Mouse (Mus musculus) intestine, embryonic 14.5 days (tissue): Measurements from ENCODE around the gene Heg1. TPM values are rescaled to one million over a fixed set of nuclear protein-coding genes. Genes with fewer than 3 reads are reported as not detected.

ENCODE experiments used
- ATAC-seq: fragments of 200-750 bp; cut with Nextera tagmentation; replicated peaks from 2 replicates; pipeline ENCODE4 v1.8.0; 2017; ENCODE audit warnings: low read depth, moderate number of reproducible peaks, moderate TSS enrichment, moderate library complexity; ENCODE audit not compliant: low FRiP score, low TSS enrichment
- DNase-seq: peaks from one replicate; pipeline ENCODE4 v3.0.0-alpha.2; 2018; ENCODE audit warnings: low spot score
- H3K27ac ChIP-seq: fragments of 300-500 bp; sonication (generic); 2 replicates; pipeline ENCODE4 v1.5.1; 2014; ENCODE audit warnings: low read depth, mild to moderate bottlenecking, control low read depth
- H3K27me3 ChIP-seq: fragments of 300-500 bp; sonication (generic); replicated peaks from 2 replicates; pipeline ENCODE4 v1.6.1; 2014; ENCODE audit warnings: low read length, control low read depth; ENCODE audit not compliant: control insufficient read depth, insufficient read depth
- H3K36me3 ChIP-seq: fragments of 300-500 bp; sonication (generic); 2 replicates; pipeline ENCODE4 v1.6.1; 2014; ENCODE audit warnings: low read length, control low read depth; ENCODE audit not compliant: control insufficient read depth, insufficient read depth
- H3K4me1 ChIP-seq: fragments of 300-500 bp; sonication (generic); replicated peaks from 2 replicates; pipeline ENCODE4 v1.6.1; 2014; ENCODE audit warnings: low read length, control low read depth, mixed read lengths; ENCODE audit not compliant: control insufficient read depth, insufficient read depth
- H3K4me2 ChIP-seq: fragments of 300-500 bp; sonication (generic); 2 replicates; pipeline ENCODE4 v1.6.1; 2014; ENCODE audit warnings: low read length
- H3K4me3 ChIP-seq: fragments of 300-500 bp; sonication (generic); 2 replicates; pipeline ENCODE4 v1.5.1; 2014; ENCODE audit warnings: low read depth, low read length, control low read depth, mixed read lengths
- H3K9ac ChIP-seq: fragments of 300-500 bp; sonication (generic); 2 replicates; pipeline ENCODE4 v1.6.1; 2014; ENCODE audit warnings: mild to moderate bottlenecking, low read length
- H3K9me3 ChIP-seq: fragments of 300-500 bp; sonication (generic); 2 replicates; pipeline ENCODE4 v1.6.1; 2016; ENCODE audit warnings: low read length, control low read depth; ENCODE audit not compliant: control insufficient read depth
- WGBS: fragments of 180-500 bp; shearing (Covaris S2); extraction: QIAGEN DNeasy Blood & Tissue Kit; methylation state at CpG from one replicate; pipeline ENCODE4 v1.1.7; 2014; 5-methylcytosine and 5-hydroxymethylcytosine counted together
- polyA plus RNA-seq: library from polyadenylated mRNA; unstranded; fragments of >200 nt; fragmentation: Nextera tagmentation; extraction: Ambion mirVana; gene quantifications from 2 replicates; pipeline ENCODE4 v1.2.1, GENCODE M21; 2014

The Heg1 gene
- polyA plus RNA-seq, 1 experiment from 2014 or later = 26.5 TPM

GRCm38 (mm10) chr16:33747346-33747954 is 63.3 kb downstream of the Heg1 start:
- no peak overlapping the region for H3K4me3 ChIP-seq
- H3K4me1 ChIP-seq = no peaks in the 10 kb centered on the region
- H3K36me3 ChIP-seq = peaks cover 34% of the 10 kb centered on the region
- DNase-seq (no peak), ATAC-seq (no peak)
- no peak overlapping the region for H3K27ac ChIP-seq
- no peak overlapping the region for H3K4me2 ChIP-seq
- no peak overlapping the region for H3K9ac ChIP-seq
- WGBS = 57% methylated on average over 7 of the region's 7 CpGs
- H3K9me3 ChIP-seq = no peaks in the 10 kb centered on the region
- H3K27me3 ChIP-seq = no peaks in the 10 kb centered on the region

GRCm38 (mm10) chr16:33747994-33748393 is 63.8 kb downstream of the Heg1 start:
- 92% methylated on average over 2 of the region's 2 CpGs for WGBS
- Histone ChIP-seq H3K9me3 (no peaks in the 10 kb centered on the region), H3K9ac (no peak overlapping the region), H3K4me2 (no peak overlapping the region), H3K4me1 (no peaks in the 10 kb centered on the region), H3K27ac (no peak overlapping the region), H3K36me3 (peaks cover 29% of the 10 kb centered on the region), H3K27me3 (no peaks in the 10 kb centered on the region), H3K4me3 (no peak overlapping the region)
- no peak for ATAC-seq
- no peak for DNase-seq

DNA sequence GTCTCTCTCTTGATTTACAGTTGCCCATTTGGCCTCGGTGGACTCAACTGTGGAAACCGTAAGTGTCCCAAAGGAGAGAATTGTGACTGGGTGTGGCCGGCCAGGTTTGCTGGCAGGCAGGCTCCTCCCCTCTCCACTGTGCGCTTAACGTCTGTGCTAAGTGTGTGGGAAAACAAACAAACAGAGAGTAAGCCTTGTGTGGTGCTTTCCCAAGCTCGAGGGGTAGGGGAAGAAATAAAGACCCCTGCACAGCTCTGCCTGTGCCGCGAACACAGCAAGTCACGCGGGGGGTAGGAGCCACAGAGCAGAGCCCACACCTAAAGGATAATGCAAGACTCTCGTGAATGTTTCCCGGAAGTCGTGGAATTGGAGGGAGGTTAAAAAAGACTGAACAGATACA is 67.0 kb downstream of the Heg1 start:
- H3K9ac ChIP-seq = no peak overlapping the region
- peaks cover 24% of the 10 kb centered on the region for H3K36me3 ChIP-seq
- H3K4me2 ChIP-seq = peak overlapping the region; percentile 10; the same call in 1 of the 2 replicates
- H3K9me3 ChIP-seq = no peaks in the 10 kb centered on the region
- ATAC-seq = 0 out of 2 replicates have a peak, but pooled peaks have one; percentile 34
- no peak overlapping the region for H3K27ac ChIP-seq
- WGBS = 28% methylated on average over 13 of the region's 13 CpGs
- H3K27me3 ChIP-seq = no peaks in the 10 kb centered on the region
- H3K4me1 ChIP-seq = no peaks in the 10 kb centered on the region
- no peak for DNase-seq
- no peak overlapping the region for H3K4me3 ChIP-seq

GRCm38 (mm10) chr16:33751590-33751989 is 67.4 kb downstream of the Heg1 start:
- Histone ChIP-seq H3K9me3 (no peaks in the 10 kb centered on the region), H3K27me3 (no peaks in the 10 kb centered on the region), H3K4me2 (peak overlapping the region; percentile 10; the same call in 1 of the 2 replicates), H3K4me1 (no peaks in the 10 kb centered on the region), H3K27ac (no peak overlapping the region), H3K9ac (no peak overlapping the region), H3K36me3 (peaks cover 26% of the 10 kb centered on the region), H3K4me3 (no peak overlapping the region)
- DNase-seq = no peak
- peak; percentile 36; the same call in 1 of the 2 replicates for ATAC-seq
- WGBS = 61% methylated on average over 12 of the region's 12 CpGs

GRCm38 (mm10) chr16:33752904-33753578 is 68.9 kb downstream of the Heg1 start:
- Histone ChIP-seq H3K27ac (no peak overlapping the region), H3K36me3 (peaks cover 33% of the 10 kb centered on the region)
- 74% methylated on average over 8 of the region's 8 CpGs for WGBS

DNA sequence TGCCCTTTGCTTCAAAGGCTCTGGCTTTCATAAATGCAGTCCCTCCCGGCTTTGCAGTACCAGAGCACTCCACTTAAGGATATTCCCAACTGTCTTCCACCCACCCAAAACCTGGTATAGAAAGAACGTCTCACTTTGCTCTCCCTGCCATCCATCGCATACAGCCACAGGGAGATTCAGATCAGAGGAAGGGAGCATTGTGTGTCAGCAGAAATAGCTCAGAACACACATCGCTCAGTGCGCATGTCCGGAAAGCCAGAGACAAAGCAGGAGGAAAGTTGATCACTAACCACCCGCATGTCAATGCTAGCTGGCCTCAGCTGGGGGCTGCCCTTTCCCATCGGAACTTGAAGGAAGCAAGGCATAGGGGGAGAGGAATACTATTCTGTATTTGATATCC is 71.1 kb downstream of the Heg1 start:
- H3K4me2 ChIP-seq = no peak overlapping the region
- H3K36me3 ChIP-seq = peaks cover 31% of the 10 kb centered on the region
- H3K4me1 ChIP-seq = no peaks in the 10 kb centered on the region; the same call in 1 of the 2 replicates
- no peak for DNase-seq
- H3K9ac ChIP-seq = no peak overlapping the region
- no peaks in the 10 kb centered on the region for H3K27me3 ChIP-seq
- WGBS = 78% methylated on average over 8 of the region's 8 CpGs
- H3K27ac ChIP-seq = no peak overlapping the region
- ATAC-seq = no peak
- no peak overlapping the region for H3K4me3 ChIP-seq
- H3K9me3 ChIP-seq = no peaks in the 10 kb centered on the region

More at GRCm38 (mm10) chr16:33752904-33753578, 68.9 kb downstream of the Heg1 start:
- no peak for DNase-seq
- no peak overlapping the region for H3K9ac ChIP-seq
- H3K4me3 ChIP-seq = no peak overlapping the region
- no peak overlapping the region for H3K4me2 ChIP-seq
- no peaks in the 10 kb centered on the region for H3K27me3 ChIP-seq
- H3K4me1 ChIP-seq = no peaks in the 10 kb centered on the region
- no peaks in the 10 kb centered on the region for H3K9me3 ChIP-seq
- ATAC-seq = no peak; the same call in 1 of the 2 replicates

- Histone ChIP-seq H3K36me3 (peaks cover 35% of the 10 kb centered on the region), H3K9ac (no peak overlapping the region), H3K9me3 (no peaks in the 10 kb centered on the region), H3K27me3 (no peaks in the 10 kb centered on the region), H3K27ac (no peak overlapping the region), H3K4me2 (no peak overlapping the region), H3K4me3 (no peak overlapping the region), H3K4me1 (no peaks in the 10 kb centered on the region; the same call in 1 of the 2 replicates)
- WGBS = 57% methylated on average over 16 of the region's 16 CpGs
- ATAC-seq (no peak), DNase-seq (no peak)
These were observed 71.8 kb downstream of the Heg1 start for GRCm38 (mm10) chr16:33755961-33756360.

GRCm38 (mm10) chr16:33756396-33756795 is 72.2 kb downstream of the Heg1 start:
- Histone ChIP-seq H3K36me3 (peaks cover 35% of the 10 kb centered on the region), H3K4me3 (no peak overlapping the region), H3K4me2 (no peak overlapping the region), H3K4me1 (no peaks in the 10 kb centered on the region; the same call in 1 of the 2 replicates), H3K9me3 (no peaks in the 10 kb centered on the region), H3K27ac (no peak overlapping the region), H3K9ac (no peak overlapping the region), H3K27me3 (no peaks in the 10 kb centered on the region)
- ATAC-seq (no peak), DNase-seq (no peak)
- 61% methylated on average over 6 of the region's 6 CpGs for WGBS
